Mouse (Mus musculus) embryo, embryonic 10.5 days (tissue): Measurements from ENCODE around the gene 9130213A22Rik.

Experiments
- DNase-seq: peaks from one replicate; pipeline ENCODE4 v3.0.0-alpha.2; 2015; ENCODE audit warnings: low spot score

9130213A22Rik gene

GRCm38 (mm10) chr11:69073951-69074775, 48.2 kb downstream of the 9130213A22Rik start:
- no peak for DNase-seq

- peak; percentile 97 for DNase-seq
These were observed 49.1 kb downstream of the 9130213A22Rik start for GRCm38 (mm10) chr11:69073065-69073888.

- no peak for DNase-seq
These were observed 49.7 kb downstream of the 9130213A22Rik start for GRCm38 (mm10) chr11:69072666-69073064.

- DNase-seq: no peak
These were observed 50.2 kb downstream of the 9130213A22Rik start for GRCm38 (mm10) chr11:69072234-69072633.

- no peak for DNase-seq
These were observed 51.1 kb downstream of the 9130213A22Rik start for GRCm38 (mm10) chr11:69071262-69071661.

GRCm38 (mm10) chr11:69070590-69071222, 51.7 kb downstream of the 9130213A22Rik start, which contains the start of gene Tmem107:
TSS of gene Tmem107 (plus strand) at chr11:69070806.
- peak; percentile 97 for DNase-seq

- DNase-seq: peak; percentile 72
These were observed 52.3 kb downstream of the 9130213A22Rik start for GRCm38 (mm10) chr11:69070093-69070492.
